Mouse (Mus musculus) left cerebral cortex, postnatal 14 days (tissue): ENCODE measurements around the gene Rtel1. TPM values are rescaled to one million over a fixed set of nuclear protein-coding genes. Genes with fewer than 3 reads are reported as not detected.
"Not testable (repeated sequence)": the region's sequence is repeated elsewhere in the genome, so short reads cannot be mapped to it uniquely, and the experiment has no call there.

Source experiments
- DNase-seq, 2 experiments: peaks; one replicate each; pipeline ENCODE4 v3.0.0; 2021 to 2022; ENCODE audit warnings: low spot score in 2 of 2, mixed read lengths in 1 of 2
- intact Hi-C: fragments of 180-260 bp; cut with DNase I; formaldehyde crosslinking; loops from one replicate; pipeline ENCODE4 v1.15.1; 2025
- long read RNA-seq, 2 experiments: library from polyadenylated mRNA; stranded (forward); transcript quantifications; one replicate each; pipeline ENCODE4 v2.0.0; 2021
- total RNA-seq, 2 experiments: library from RNA; stranded (reverse); gene quantifications; 2 replicates each; pipeline ENCODE4 v1.2.3; 2021

The Rtel1 gene
- total RNA-seq = 10 to 100 TPM; 23.3 to 24.8 TPM
- long read RNA-seq, experiment 1, partial matches to known transcripts = 1 of 6 reads
- long read RNA-seq, experiment 1, other reads (novel, unspliced or antisense) = 4 of 6 reads
- long read RNA-seq, experiment 2, partial matches to known transcripts = 0 of 3 reads
- long read RNA-seq, experiment 2, other reads (novel, unspliced or antisense) = 3 of 3 reads

GRCm38 (mm10) chr2:181319248-181320102, at the start of gene Rtel1:
TSS of gene Rtel1 (plus strand) at chr2:181319739.
- DNase-seq = peak; percentile 81
- intact Hi-C loops = loop anchor here (5.0 kb wide), 1 partner anchor 43 kb away; the partner anchor contains the start of gene Zgpat

DNA sequence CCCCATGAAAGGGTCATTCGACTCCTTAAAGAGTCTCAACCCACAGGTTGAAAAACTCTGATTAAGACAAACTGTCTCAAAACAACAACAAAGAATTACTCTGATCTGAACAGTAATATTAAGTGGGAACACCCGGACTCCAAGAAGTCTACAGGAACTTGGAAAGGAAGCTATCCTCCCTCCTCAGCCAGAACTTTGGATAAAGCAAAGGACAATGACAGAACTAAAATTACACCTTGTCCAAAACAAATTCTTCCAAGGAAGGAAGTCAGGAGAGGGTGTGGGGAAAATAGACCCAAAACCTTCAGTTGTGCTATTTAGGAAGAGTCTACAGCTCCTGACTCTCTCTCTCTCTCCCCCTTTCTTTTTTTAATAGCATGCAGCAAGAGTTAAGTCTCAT, 47.4 kb upstream of the Rtel1 start:
- intact Hi-C loops = no loop called here
- DNase-seq = no peak

DNA sequence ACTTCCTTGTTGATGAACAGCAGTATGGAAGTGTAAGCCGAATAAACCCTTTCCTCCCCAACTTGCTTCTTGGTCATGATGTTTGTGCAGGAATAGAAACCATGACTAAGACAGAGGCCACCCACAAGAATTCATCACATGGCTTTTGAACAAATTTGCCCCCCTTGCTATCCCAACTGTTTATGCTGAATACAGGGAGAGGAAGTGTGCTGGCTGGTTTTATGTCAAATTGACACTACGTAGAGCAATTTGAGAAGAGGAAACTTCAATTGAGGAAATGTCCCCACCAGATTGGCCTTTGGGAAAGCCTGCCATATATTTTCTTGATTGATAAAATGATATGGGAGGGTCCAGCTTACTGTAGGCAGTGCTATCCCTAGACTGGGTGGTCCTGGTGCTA, 45.7 kb upstream of the Rtel1 start:
- no peak for DNase-seq
- intact Hi-C loops = no loop called here

- DNase-seq = no peak
- intact Hi-C loops = no loop called here
Observed at GRCm38 (mm10) chr2:181274639-181275038, 44.9 kb upstream of the Rtel1 start.

GRCm38 (mm10) chr2:181276766-181277165, 42.8 kb upstream of the Rtel1 start:
- intact Hi-C loops = no loop called here
- DNase-seq = no peak

GRCm38 (mm10) chr2:181277866-181278265, 41.7 kb upstream of the Rtel1 start:
- DNase-seq = no peak
- intact Hi-C loops = no loop called here

DNA sequence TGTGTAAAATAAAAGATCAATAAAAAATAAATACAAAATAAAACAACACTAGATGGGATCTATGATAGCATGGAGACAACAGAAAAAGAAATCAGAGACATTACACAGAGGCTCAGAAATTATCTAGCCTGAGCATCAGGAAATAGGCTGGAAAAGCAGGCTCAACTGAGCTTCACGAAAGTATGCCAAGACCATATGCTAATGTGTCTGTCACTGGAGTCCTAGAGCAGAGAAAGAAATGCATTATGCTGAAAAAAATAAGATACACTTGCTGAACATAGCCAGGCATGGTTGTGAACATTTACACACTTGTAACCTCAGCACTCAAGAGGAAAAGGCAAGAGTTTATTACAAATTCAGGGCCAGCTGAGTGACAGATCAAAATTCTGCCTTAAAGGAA, 39.6 kb upstream of the Rtel1 start:
- intact Hi-C loops = no loop called here
- DNase-seq = no peak

GRCm38 (mm10) chr2:181286629-181287337, 32.8 kb upstream of the Rtel1 start:
- intact Hi-C loops = no loop called here
- peak in 1 of 2 experiments; percentile 30 for DNase-seq

DNA sequence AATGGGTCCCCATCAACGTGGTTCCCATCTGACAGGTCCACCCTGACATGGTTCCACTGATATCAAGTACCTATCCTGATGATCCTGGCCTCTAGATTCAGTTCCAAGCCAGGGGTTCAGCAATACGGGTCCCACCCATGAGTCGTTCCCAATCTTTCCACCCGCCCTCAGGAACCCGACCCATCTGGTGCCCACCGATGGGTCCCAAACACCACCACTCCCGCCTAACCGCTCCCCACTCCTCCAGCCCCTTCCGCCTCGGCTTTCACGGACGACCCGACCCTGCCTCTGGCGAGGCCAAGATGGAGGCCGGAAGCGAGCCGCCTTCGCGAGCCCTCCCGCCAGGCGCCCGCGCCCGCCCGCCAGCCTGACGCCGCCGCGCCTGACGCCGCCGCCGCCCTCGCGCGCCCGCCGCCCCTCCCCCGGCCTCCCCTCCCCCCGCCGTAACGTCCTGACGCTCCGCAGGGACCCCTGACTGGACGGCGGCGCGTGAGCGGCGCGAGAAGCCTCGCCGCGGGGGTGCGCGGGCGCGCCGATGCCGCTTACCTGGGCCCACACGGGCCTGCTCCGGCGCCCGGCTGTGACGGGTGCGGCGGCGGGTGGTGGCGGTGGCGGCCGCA, 32.1 kb upstream of the Rtel1 start:
- peak; percentile 74 to 79 for DNase-seq
- intact Hi-C loops = no loop called here

- intact Hi-C loops = not testable (repeated sequence)
- DNase-seq = peak; percentile 94 to 96
Observed at GRCm38 (mm10) chr2:181287958-181288350, 31.6 kb upstream of the Rtel1 start, which contains the start of gene Gmeb2. TSS of gene Gmeb2 (minus strand) at chr2:181288035.

DNA sequence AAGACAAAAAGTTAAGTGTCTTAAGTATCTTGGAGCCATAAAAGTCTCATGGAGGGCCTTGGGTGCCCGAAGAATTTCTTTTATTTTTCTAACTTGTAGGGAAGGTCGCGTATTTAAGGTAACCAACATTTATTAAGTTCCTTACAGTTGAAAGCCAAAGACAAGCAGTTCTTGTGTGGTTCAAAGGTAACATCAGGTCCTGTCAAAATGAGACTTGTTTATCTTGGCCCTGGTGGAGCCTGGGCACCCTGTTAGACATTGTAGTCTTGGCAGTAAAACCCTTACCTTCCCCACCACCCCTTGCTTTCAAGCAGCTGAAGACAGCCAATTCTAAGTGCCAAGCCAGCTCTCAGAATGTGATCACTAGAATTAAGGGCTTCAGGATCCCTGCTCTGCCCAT, 30.8 kb upstream of the Rtel1 start:
- intact Hi-C loops = no loop called here
- no peak for DNase-seq

- intact Hi-C loops = no loop called here
- DNase-seq = no peak
Observed at GRCm38 (mm10) chr2:181290937-181291336, 28.6 kb upstream of the Rtel1 start.

GRCm38 (mm10) chr2:181302041-181302440, 17.5 kb upstream of the Rtel1 start:
- intact Hi-C loops = no loop called here
- no peak for DNase-seq

- no peak for DNase-seq
- intact Hi-C loops = no loop called here
Observed at GRCm38 (mm10) chr2:181304944-181305343, 14.6 kb upstream of the Rtel1 start.

GRCm38 (mm10) chr2:181307144-181307804, 12.3 kb upstream of the Rtel1 start:
- DNase-seq = peak; percentile 71 to 85
- intact Hi-C loops = loop anchor here (2.0 kb wide), 1 partner anchor 120 kb away; the partner anchor contains the start of gene Ppdpf

DNA sequence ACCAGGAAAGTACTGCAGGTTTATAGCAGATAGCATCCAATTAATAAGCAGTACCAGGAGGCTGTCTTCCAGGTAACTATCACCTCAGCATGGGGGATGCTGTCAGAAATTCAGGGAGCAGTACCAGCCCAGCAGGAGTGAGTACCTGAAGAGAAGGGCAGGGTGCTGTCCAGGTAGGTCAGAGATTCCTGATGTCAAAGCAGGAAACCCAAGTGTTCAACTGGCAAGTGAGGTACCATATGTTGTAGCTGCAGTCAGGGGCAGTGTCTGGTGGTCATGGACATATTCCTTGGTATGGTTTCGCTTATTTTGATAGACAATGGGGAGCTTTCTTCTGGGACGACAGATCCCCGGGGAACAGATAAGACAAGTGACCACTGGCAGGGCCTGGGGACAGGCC, 7.1 kb upstream of the Rtel1 start:
- intact Hi-C loops = no loop called here
- no peak for DNase-seq

GRCm38 (mm10) chr2:181313006-181313343, 6.6 kb upstream of the Rtel1 start:
- no peak for DNase-seq
- intact Hi-C loops = no loop called here

GRCm38 (mm10) chr2:181313344-181314079, 6.0 kb upstream of the Rtel1 start:
- intact Hi-C loops = no loop called here
- DNase-seq = peak; percentile 27 to 33
